Mouse (Mus musculus) limb, embryonic 11.5 days (tissue): Measurements from ENCODE around the gene Mavs. TPM values are rescaled to one million over a fixed set of nuclear protein-coding genes. Genes with fewer than 3 reads are reported as not detected.
A peak's percentile ranks its signal among the peaks of the same experiment; 100 is the strongest.

Experiments used
- ATAC-seq: fragments of 200-750 bp; cut with Nextera tagmentation; 2 replicates; pipeline ENCODE4 v1.8.0; 2017; ENCODE audit warnings: low read depth; ENCODE audit not compliant: insufficient number of reproducible peaks, low FRiP score, low TSS enrichment
- DNase-seq: peaks from one replicate; pipeline ENCODE4 v3.0.0-alpha.2; 2015; ENCODE audit warnings: low spot score
- H3K27ac ChIP-seq: fragments of 300-500 bp; sonication (generic); replicated peaks from 2 replicates; pipeline ENCODE4 v1.5.1; 2014; ENCODE audit warnings: low read depth, mild to moderate bottlenecking, low read length
- H3K27me3 ChIP-seq: fragments of 300-500 bp; sonication (generic); 2 replicates; pipeline ENCODE4 v1.6.1; 2014; ENCODE audit warnings: mild to moderate bottlenecking, low read length, mixed read lengths; ENCODE audit not compliant: control insufficient read depth, insufficient read depth
- H3K36me3 ChIP-seq: fragments of 300-500 bp; sonication (generic); 2 replicates; pipeline ENCODE4 v1.6.1; 2014; ENCODE audit warnings: mild to moderate bottlenecking, low read length, moderate library complexity, mixed read lengths; ENCODE audit not compliant: control insufficient read depth, insufficient read depth
- H3K4me1 ChIP-seq: fragments of 300-500 bp; sonication (generic); 2 replicates; pipeline ENCODE4 v1.6.1; 2014; ENCODE audit warnings: low read length, mixed read lengths; ENCODE audit not compliant: control insufficient read depth, insufficient read depth
- H3K4me2 ChIP-seq: fragments of 300-500 bp; sonication (generic); 2 replicates; pipeline ENCODE4 v1.6.1; 2014; ENCODE audit warnings: low read depth, mild to moderate bottlenecking, moderate library complexity; ENCODE audit not compliant: severe bottlenecking
- H3K4me3 ChIP-seq: fragments of 300-500 bp; sonication (generic); 2 replicates; pipeline ENCODE4 v1.5.1; 2014; ENCODE audit warnings: low read depth, low read length
- H3K9ac ChIP-seq: fragments of 300-500 bp; sonication (generic); 2 replicates; pipeline ENCODE4 v1.6.1; 2014; ENCODE audit warnings: mild to moderate bottlenecking, low read length
- H3K9me3 ChIP-seq: fragments of 300-500 bp; sonication (generic); 2 replicates; pipeline ENCODE4 v1.6.1; 2016; ENCODE audit warnings: low read length; ENCODE audit not compliant: control insufficient read depth
- WGBS: fragments of 180-500 bp; shearing (Covaris S2); extraction: QIAGEN DNeasy Blood & Tissue Kit; methylation state at CpG from one replicate; pipeline ENCODE4 v1.1.7; 2014; 5-methylcytosine and 5-hydroxymethylcytosine counted together
- polyA plus RNA-seq: library from polyadenylated mRNA; unstranded; fragments of >200 nt; fragmentation: Nextera tagmentation; extraction: Ambion mirVana; gene quantifications from 2 replicates; pipeline ENCODE4 v1.2.1, GENCODE M21; 2014

The Mavs gene
- polyA plus RNA-seq, 1 experiment from 2014 or later: 17.1 TPM

GRCm38 (mm10) chr2:131261481-131262212 is 27.8 kb downstream of the Mavs start:
- H3K9me3 ChIP-seq: no peaks in the 10 kb centered on the region
- H3K9ac ChIP-seq: peak overlapping the region; percentile 97
- no peaks in the 10 kb centered on the region for H3K36me3 ChIP-seq
- no peak for DNase-seq
- no peaks in the 10 kb centered on the region for H3K27me3 ChIP-seq
- ATAC-seq: peak; percentile 83
- peak overlapping the region; percentile 54 for H3K4me2 ChIP-seq
- 5% methylated on average over 10 of the region's 10 CpGs for WGBS
- peak overlapping the region; percentile 89 for H3K4me3 ChIP-seq
- H3K27ac ChIP-seq: peak overlapping the region; percentile 98
- peaks cover 8% of the 10 kb centered on the region for H3K4me1 ChIP-seq

GRCm38 (mm10) chr2:131262213-131262672 is 28.4 kb downstream of the Mavs start, which contains the start of gene Pank2:
TSS of gene Pank2 (plus strand) at chr2:131262495.
- Histone ChIP-seq H3K27me3 (no peaks in the 10 kb centered on the region), H3K4me2 (peak within 1 kb of the TSS; percentile 55)

GRCm38 (mm10) chr2:131262680-131263670 is 29.1 kb downstream of the Mavs start:
- peak overlapping the region; percentile 97 for H3K9ac ChIP-seq
- peak overlapping the region; percentile 89 for H3K4me3 ChIP-seq
- ATAC-seq: peak; percentile 66
- H3K4me2 ChIP-seq: peak overlapping the region; percentile 55
- under 1% methylated on average over 50 of the region's 59 CpGs for WGBS
- peak overlapping the region; percentile 98 for H3K27ac ChIP-seq
- peaks cover 8% of the 10 kb centered on the region for H3K4me1 ChIP-seq
- H3K36me3 ChIP-seq: no peaks in the 10 kb centered on the region
- DNase-seq: peak; percentile 69
- no peaks in the 10 kb centered on the region for H3K27me3 ChIP-seq
- no peaks in the 10 kb centered on the region for H3K9me3 ChIP-seq

More at GRCm38 (mm10) chr2:131262213-131262672, 28.4 kb downstream of the Mavs start, which contains the start of gene Pank2:
- peak within 1 kb of the TSS; percentile 97 for H3K9ac ChIP-seq
- peak; percentile 98 for DNase-seq
- no peaks in the 10 kb centered on the region for H3K36me3 ChIP-seq
- peak; percentile 100 for ATAC-seq
- under 1% methylated on average over 49 of the region's 49 CpGs for WGBS
- H3K9me3 ChIP-seq: no peaks in the 10 kb centered on the region
- peak within 1 kb of the TSS; percentile 98 for H3K27ac ChIP-seq
- H3K4me1 ChIP-seq: peaks cover 8% of the 10 kb centered on the region
- H3K4me3 ChIP-seq: peak within 1 kb of the TSS; percentile 89

- H3K27me3 ChIP-seq: no peaks in the 10 kb centered on the region
- DNase-seq (no peak), ATAC-seq (no peak)
- H3K9ac ChIP-seq: no peak overlapping the region
- no peaks in the 10 kb centered on the region for H3K9me3 ChIP-seq
- H3K4me1 ChIP-seq: peaks cover 8% of the 10 kb centered on the region
- 74% methylated on average over 6 of the region's 6 CpGs for WGBS
- H3K36me3 ChIP-seq: no peaks in the 10 kb centered on the region
- peak overlapping the region; percentile 55; the same call in 1 of the 2 replicates for H3K4me2 ChIP-seq
- no peak overlapping the region for H3K27ac ChIP-seq
- peak overlapping the region; percentile 89; the same call in 1 of the 2 replicates for H3K4me3 ChIP-seq
Observed at GRCm38 (mm10) chr2:131264027-131264426, 30.2 kb downstream of the Mavs start.

GRCm38 (mm10) chr2:131265056-131265455 is 31.2 kb downstream of the Mavs start:
- no peak for DNase-seq
- H3K36me3 ChIP-seq: no peaks in the 10 kb centered on the region
- H3K9ac ChIP-seq: no peak overlapping the region
- no peak overlapping the region for H3K4me2 ChIP-seq
- H3K27ac ChIP-seq: no peak overlapping the region
- H3K9me3 ChIP-seq: no peaks in the 10 kb centered on the region
- no peak for ATAC-seq
- WGBS: 81% methylated on average over 2 of the region's 2 CpGs
- H3K27me3 ChIP-seq: no peaks in the 10 kb centered on the region
- no peak overlapping the region for H3K4me3 ChIP-seq
- H3K4me1 ChIP-seq: peaks cover 8% of the 10 kb centered on the region

- no peak overlapping the region for H3K9ac ChIP-seq
- H3K4me1 ChIP-seq: no peaks in the 10 kb centered on the region
- no peaks in the 10 kb centered on the region for H3K27me3 ChIP-seq
- peaks cover 13% of the 10 kb centered on the region for H3K36me3 ChIP-seq
- ATAC-seq: no peak
- H3K4me2 ChIP-seq: no peak overlapping the region
- no peak overlapping the region for H3K27ac ChIP-seq
- H3K4me3 ChIP-seq: no peak overlapping the region
- no peaks in the 10 kb centered on the region for H3K9me3 ChIP-seq
- no peak for DNase-seq
- 95% methylated on average over 3 of the region's 3 CpGs for WGBS
Observed at GRCm38 (mm10) chr2:131275493-131275892, 41.6 kb downstream of the Mavs start.

GRCm38 (mm10) chr2:131276722-131277121 is 42.9 kb downstream of the Mavs start:
- Histone ChIP-seq H3K27ac (no peak overlapping the region), H3K27me3 (no peaks in the 10 kb centered on the region), H3K4me2 (no peak overlapping the region), H3K9me3 (no peaks in the 10 kb centered on the region), H3K36me3 (peaks cover 17% of the 10 kb centered on the region), H3K4me3 (no peak overlapping the region), H3K9ac (no peak overlapping the region), H3K4me1 (no peaks in the 10 kb centered on the region)
- DNase-seq (no peak), ATAC-seq (no peak)
- 90% methylated on average over 5 of the region's 5 CpGs for WGBS

GRCm38 (mm10) chr2:131281596-131281995 is 47.7 kb downstream of the Mavs start:
- 77% methylated on average over 1 of the region's 1 CpGs for WGBS
- Histone ChIP-seq H3K9me3 (no peaks in the 10 kb centered on the region), H3K4me3 (no peak overlapping the region), H3K4me1 (no peaks in the 10 kb centered on the region), H3K36me3 (peaks cover 9% of the 10 kb centered on the region), H3K27me3 (no peaks in the 10 kb centered on the region), H3K4me2 (no peak overlapping the region), H3K9ac (no peak overlapping the region), H3K27ac (no peak overlapping the region)
- ATAC-seq: no peak
- DNase-seq: no peak
